Mouse (Mus musculus) intestine, embryonic 14.5 days (tissue): Measurements from ENCODE around the gene Lrrc71. TPM values are rescaled to one million over a fixed set of nuclear protein-coding genes. Genes with fewer than 3 reads are reported as not detected.

ENCODE experiments used
- ATAC-seq: fragments of 200-750 bp; cut with Nextera tagmentation; replicated peaks from 2 replicates; pipeline ENCODE4 v1.8.0; 2017; ENCODE audit warnings: low read depth, moderate number of reproducible peaks, moderate TSS enrichment, moderate library complexity; ENCODE audit not compliant: low FRiP score, low TSS enrichment
- DNase-seq: peaks from one replicate; pipeline ENCODE4 v3.0.0-alpha.2; 2018; ENCODE audit warnings: low spot score
- H3K27ac ChIP-seq: fragments of 300-500 bp; sonication (generic); 2 replicates; pipeline ENCODE4 v1.5.1; 2014; ENCODE audit warnings: low read depth, mild to moderate bottlenecking, control low read depth
- H3K27me3 ChIP-seq: fragments of 300-500 bp; sonication (generic); replicated peaks from 2 replicates; pipeline ENCODE4 v1.6.1; 2014; ENCODE audit warnings: low read length, control low read depth; ENCODE audit not compliant: control insufficient read depth, insufficient read depth
- H3K36me3 ChIP-seq: fragments of 300-500 bp; sonication (generic); 2 replicates; pipeline ENCODE4 v1.6.1; 2014; ENCODE audit warnings: low read length, control low read depth; ENCODE audit not compliant: control insufficient read depth, insufficient read depth
- H3K4me1 ChIP-seq: fragments of 300-500 bp; sonication (generic); replicated peaks from 2 replicates; pipeline ENCODE4 v1.6.1; 2014; ENCODE audit warnings: low read length, control low read depth, mixed read lengths; ENCODE audit not compliant: control insufficient read depth, insufficient read depth
- H3K4me2 ChIP-seq: fragments of 300-500 bp; sonication (generic); 2 replicates; pipeline ENCODE4 v1.6.1; 2014; ENCODE audit warnings: low read length
- H3K4me3 ChIP-seq: fragments of 300-500 bp; sonication (generic); 2 replicates; pipeline ENCODE4 v1.5.1; 2014; ENCODE audit warnings: low read depth, low read length, control low read depth, mixed read lengths
- H3K9ac ChIP-seq: fragments of 300-500 bp; sonication (generic); 2 replicates; pipeline ENCODE4 v1.6.1; 2014; ENCODE audit warnings: mild to moderate bottlenecking, low read length
- H3K9me3 ChIP-seq: fragments of 300-500 bp; sonication (generic); 2 replicates; pipeline ENCODE4 v1.6.1; 2016; ENCODE audit warnings: low read length, control low read depth; ENCODE audit not compliant: control insufficient read depth
- WGBS: fragments of 180-500 bp; shearing (Covaris S2); extraction: QIAGEN DNeasy Blood & Tissue Kit; methylation state at CpG from one replicate; pipeline ENCODE4 v1.1.7; 2014; 5-methylcytosine and 5-hydroxymethylcytosine counted together
- polyA plus RNA-seq: library from polyadenylated mRNA; unstranded; fragments of >200 nt; fragmentation: Nextera tagmentation; extraction: Ambion mirVana; gene quantifications from 2 replicates; pipeline ENCODE4 v1.2.1, GENCODE M21; 2014

Gene Lrrc71
- polyA plus RNA-seq, 1 experiment from 2014 or later = 0.73 TPM

- 0 out of 2 replicates have a peak, but pooled peaks have one; percentile 11 for ATAC-seq
- 55% methylated on average over 20 of the region's 20 CpGs for WGBS
- no peak overlapping the region for H3K4me3 ChIP-seq
Measured at GRCm38 (mm10) chr3:87756488-87756887, 8.1 kb upstream of the Lrrc71 start.

GRCm38 (mm10) chr3:87755964-87756363 lies 7.5 kb upstream of the Lrrc71 start:
- H3K9me3 ChIP-seq = no peaks in the 10 kb centered on the region
- peak; percentile 96 for DNase-seq
- ATAC-seq = peak; percentile 80
- peak overlapping the region; percentile 24 for H3K4me2 ChIP-seq
- no peaks in the 10 kb centered on the region for H3K27me3 ChIP-seq
- H3K36me3 ChIP-seq = peaks cover 31% of the 10 kb centered on the region
- peaks cover 3% of the 10 kb centered on the region; the same call in 1 of the 2 replicates for H3K4me1 ChIP-seq
- 0 out of 2 replicates have a peak overlapping the region, but pooled peaks have one; percentile 20 for H3K9ac ChIP-seq
- no peak overlapping the region for H3K27ac ChIP-seq
- no peak overlapping the region for H3K4me3 ChIP-seq
- WGBS = 6% methylated on average over 24 of the region's 24 CpGs

More at GRCm38 (mm10) chr3:87756488-87756887, 8.1 kb upstream of the Lrrc71 start:
- H3K36me3 ChIP-seq = peaks cover 25% of the 10 kb centered on the region
- H3K4me1 ChIP-seq = peaks cover 3% of the 10 kb centered on the region; the same call in 1 of the 2 replicates
- H3K9me3 ChIP-seq = no peaks in the 10 kb centered on the region
- no peak overlapping the region for H3K4me2 ChIP-seq
- no peak for DNase-seq
- no peak overlapping the region for H3K27ac ChIP-seq
- H3K27me3 ChIP-seq = no peaks in the 10 kb centered on the region
- no peak overlapping the region for H3K9ac ChIP-seq

GRCm38 (mm10) chr3:87753829-87754228 lies 5.4 kb upstream of the Lrrc71 start:
- ATAC-seq (no peak), DNase-seq (no peak)
- Histone ChIP-seq H3K36me3 (peaks cover 38% of the 10 kb centered on the region), H3K9me3 (no peaks in the 10 kb centered on the region), H3K9ac (no peak overlapping the region), H3K4me3 (no peak overlapping the region), H3K27ac (no peak overlapping the region), H3K4me1 (peaks cover 3% of the 10 kb centered on the region; the same call in 1 of the 2 replicates), H3K27me3 (no peaks in the 10 kb centered on the region), H3K4me2 (no peak overlapping the region)
- WGBS = 89% methylated on average over 13 of the region's 13 CpGs

- WGBS = 89% methylated on average over 3 of the region's 3 CpGs
Measured at GRCm38 (mm10) chr3:87752567-87752966, 4.1 kb upstream of the Lrrc71 start.

GRCm38 (mm10) chr3:87749977-87750376 lies 1.6 kb upstream of the Lrrc71 start:
- H3K4me1 ChIP-seq = peaks cover 15% of the 10 kb centered on the region
- no peak overlapping the region for H3K27ac ChIP-seq
- DNase-seq = no peak
- no peak overlapping the region for H3K4me3 ChIP-seq
- no peaks in the 10 kb centered on the region for H3K27me3 ChIP-seq
- H3K4me2 ChIP-seq = no peak overlapping the region
- WGBS = 89% methylated on average over 12 of the region's 12 CpGs
- H3K9ac ChIP-seq = no peak overlapping the region
- ATAC-seq = no peak
- no peaks in the 10 kb centered on the region for H3K9me3 ChIP-seq
- peaks cover 36% of the 10 kb centered on the region for H3K36me3 ChIP-seq

More at GRCm38 (mm10) chr3:87752567-87752966, 4.1 kb upstream of the Lrrc71 start:
- Histone ChIP-seq H3K27me3 (no peaks in the 10 kb centered on the region), H3K27ac (no peak overlapping the region), H3K9ac (no peak overlapping the region), H3K4me3 (no peak overlapping the region), H3K9me3 (no peaks in the 10 kb centered on the region), H3K36me3 (peaks cover 40% of the 10 kb centered on the region), H3K4me2 (no peak overlapping the region), H3K4me1 (0 out of 2 replicates have a peak, but pooled peaks cover 3% of the 10 kb centered on the region)
- ATAC-seq (no peak), DNase-seq (no peak)

- Histone ChIP-seq H3K4me1 (peaks cover 20% of the 10 kb centered on the region), H3K9ac (no peak overlapping the region), H3K27me3 (no peaks in the 10 kb centered on the region), H3K4me3 (no peak overlapping the region), H3K36me3 (peaks cover 36% of the 10 kb centered on the region), H3K27ac (no peak overlapping the region), H3K4me2 (no peak overlapping the region), H3K9me3 (no peaks in the 10 kb centered on the region)
- WGBS = 26% methylated on average over 5 of the region's 5 CpGs
- DNase-seq (no peak), ATAC-seq (no peak)
Measured at GRCm38 (mm10) chr3:87749036-87749435, 611 bp upstream of the Lrrc71 start.

GRCm38 (mm10) chr3:87745036-87745659 lies 3.3 kb downstream of the Lrrc71 start:
- H3K9me3 ChIP-seq = no peaks in the 10 kb centered on the region
- H3K9ac ChIP-seq = peak overlapping the region; percentile 20; the same call in 1 of the 2 replicates
- peak overlapping the region; percentile 10; the same call in 1 of the 2 replicates for H3K4me3 ChIP-seq
- peak overlapping the region; percentile 41 for H3K4me2 ChIP-seq
- DNase-seq (peak; percentile 69), ATAC-seq (peak; percentile 70; the same call in 1 of the 2 replicates)
- H3K27ac ChIP-seq = peak overlapping the region; percentile 85
- peaks cover 20% of the 10 kb centered on the region for H3K4me1 ChIP-seq
- H3K36me3 ChIP-seq = peaks cover 9% of the 10 kb centered on the region; the same call in 1 of the 2 replicates
- no peaks in the 10 kb centered on the region for H3K27me3 ChIP-seq
- WGBS = 20% methylated on average over 18 of the region's 18 CpGs

GRCm38 (mm10) chr3:87743927-87744326 lies 4.5 kb downstream of the Lrrc71 start:
- H3K4me1 ChIP-seq = peaks cover 20% of the 10 kb centered on the region
- H3K9ac ChIP-seq = no peak overlapping the region
- H3K4me3 ChIP-seq = no peak overlapping the region
- no peak for ATAC-seq
- H3K27me3 ChIP-seq = no peaks in the 10 kb centered on the region
- H3K36me3 ChIP-seq = peaks cover 7% of the 10 kb centered on the region; the same call in 1 of the 2 replicates
- H3K27ac ChIP-seq = no peak overlapping the region
- 78% methylated on average over 4 of the region's 4 CpGs for WGBS
- H3K9me3 ChIP-seq = no peaks in the 10 kb centered on the region
- no peak for DNase-seq
- no peak overlapping the region for H3K4me2 ChIP-seq

- 92% methylated on average over 16 of the region's 16 CpGs for WGBS
- Histone ChIP-seq H3K4me3 (no peak overlapping the region), H3K27ac (no peak overlapping the region), H3K9me3 (no peaks in the 10 kb centered on the region), H3K36me3 (peaks cover 16% of the 10 kb centered on the region), H3K4me1 (peaks cover 20% of the 10 kb centered on the region), H3K27me3 (no peaks in the 10 kb centered on the region), H3K4me2 (no peak overlapping the region), H3K9ac (no peak overlapping the region)
- ATAC-seq (no peak), DNase-seq (no peak)
Measured at GRCm38 (mm10) chr3:87742735-87743134, 5.7 kb downstream of the Lrrc71 start.
